Mouse (Mus musculus) heart, postnatal 0 days (tissue): ENCODE results near the gene Gm19345.
A peak's percentile ranks its signal among the peaks of the same experiment; 100 is the strongest.

ENCODE experiments used
- CTCF ChIP-seq: IDR thresholded peaks from 2 replicates; pipeline ENCODE4 v1.5.1; 2016; ENCODE audit warnings: antibody characterized with exemption, control low read depth, low read depth
- EP300 ChIP-seq: IDR thresholded peaks from 2 replicates; pipeline ENCODE4 v1.6.1; 2016; ENCODE audit warnings: antibody characterized with exemption, low read depth

GRCm38 (mm10) chr7:19843561-19843960, 8.2 kb upstream of the Gm19345 start:
- TF ChIP-seq CTCF (peak; percentile 84), EP300 (no peak)
